In the genomic region with DNA sequence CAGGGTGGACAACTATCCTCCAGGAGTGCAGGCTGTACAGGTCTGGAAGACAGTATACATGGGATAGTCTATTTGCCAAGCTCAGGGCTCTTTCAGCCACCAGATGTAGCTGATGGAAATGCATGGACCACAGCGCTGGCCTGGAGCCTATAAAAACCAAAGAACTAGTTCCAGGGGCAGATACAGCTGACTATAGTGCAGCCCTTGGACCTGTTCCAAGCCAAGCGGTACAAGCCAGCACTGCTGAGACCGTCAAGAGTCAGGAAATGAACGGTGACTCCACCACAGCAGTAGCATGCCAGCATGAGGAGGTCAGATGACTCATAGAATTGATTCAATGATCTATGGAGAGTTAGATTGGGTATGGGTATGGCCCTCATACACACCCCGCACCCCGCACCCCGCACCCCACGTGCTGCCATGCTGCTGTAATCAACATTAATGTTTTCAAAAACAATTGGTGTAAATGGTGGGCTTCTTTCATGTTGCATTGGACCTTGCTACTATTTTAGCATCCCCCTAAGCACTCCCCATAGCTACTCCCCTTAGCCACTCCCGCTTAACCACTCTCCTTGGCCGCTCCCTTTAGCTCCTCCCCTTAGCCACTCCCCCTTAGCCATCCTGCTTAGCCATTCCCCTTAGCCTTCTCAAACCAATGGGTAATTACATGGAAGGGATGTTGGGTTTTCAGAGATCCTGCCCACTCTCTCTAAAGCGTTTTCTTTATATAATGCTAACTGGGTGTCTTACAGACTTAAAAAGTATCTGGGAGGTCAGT, we compare ENCODE assay signal across 13 mouse cellular contexts. TPM values are rescaled to one million over a fixed set of nuclear protein-coding genes. Genes with fewer than 3 reads are reported as not detected.
A peak's percentile ranks its signal among the peaks of the same experiment; 100 is the strongest.
DNase-seq lines count a peak whose midpoint lies in the region; ATAC-seq and TF ChIP-seq lines count a peak whose summit lies in the region.
"Had no signal": no experiment of that assay in that cellular context is flagged by ENCODE, and none has a peak within 500 bp of the region (broad histone marks: within the 10 kb centered on the region; RNA-seq: fewer than 3 reads in every experiment).

No protein-coding gene starts in this region.

- H3K27ac ChIP-seq in heart, embryonic 14.5 days (replicated peaks in 1 of 2; ENCODE audit: control insufficient read depth in 1 of 2, insufficient read depth in 1 of 2, low read depth in 2 of 2, low read length in 2 of 2) = no peak overlapping the region
- no peak overlapping the region for H3K27ac ChIP-seq in MEL (ENCODE audit: control insufficient read depth, low read depth, low read length)
- no peak overlapping the region for H3K27ac ChIP-seq in kidney, embryonic 16.5 days (ENCODE audit: low read length)

- H3K4me1 ChIP-seq in heart, embryonic 14.5 days (ENCODE audit: control insufficient read depth in 2 of 2, insufficient read depth in 2 of 2, low read length in 2 of 2) = no peaks in the 10 kb centered on the region; a peak in 1 of 4 replicates
- H3K4me1 ChIP-seq in MEL (ENCODE audit: control insufficient read depth in 1 of 2, insufficient read depth in 2 of 2, low read length in 2 of 2) = no peaks in the 10 kb centered on the region
- no peaks in the 10 kb centered on the region for H3K4me1 ChIP-seq in kidney, embryonic 16.5 days (ENCODE audit: insufficient read depth, low read length)

- peak; percentile 68; the same call in 1 of the 2 replicates for ATAC-seq in heart, embryonic 14.5 days (ENCODE audit: insufficient number of reproducible peaks, insufficient read depth, low FRiP score, low read depth)
- peak; percentile 52 for ATAC-seq in kidney, embryonic 16.5 days (ENCODE audit: low FRiP score, low TSS enrichment)
- ATAC-seq in cerebellum, adult (ENCODE audit: insufficient number of reproducible peaks, low FRiP score, low TSS enrichment) = no peak

- no peak for DNase-seq in heart, adult 8-10 months (ENCODE audit: low spot score)
- DNase-seq in MEL (ENCODE audit: low read depth, low spot score) = peak; percentile 14
- peak; percentile 30 for DNase-seq in brain, embryonic 14.5 days (ENCODE audit: low read depth)
- DNase-seq in layer of hippocampus, adult 11-12 months (ENCODE audit: low spot score) = no peak
- DNase-seq in left cerebral cortex, postnatal 36 days (ENCODE audit: low spot score in 2 of 2) = no peak
- DNase-seq: spleen, adult 18-20 months; thymus, postnatal 4 days had no signal

- intact Hi-C loops in left cerebral cortex, postnatal 36 days (cut with DNase I) = no loop called here

- H3K79me2 ChIP-seq in MEL (ENCODE audit: control insufficient read depth, insufficient read depth, low read length, poor library complexity) = no peaks in the 10 kb centered on the region

- no peak overlapping the region for H3K4me2 ChIP-seq in heart, embryonic 14.5 days (ENCODE audit: low read length)
- H3K4me2 ChIP-seq in kidney, embryonic 16.5 days (replicated peaks; ENCODE audit: low read depth, low read length) = no peak overlapping the region
- H3K4me2 ChIP-seq: midbrain, embryonic 11.5 days had no signal

- no peak for TF ChIP-seq EP300 in MEL (IDR thresholded peaks at IDR 0.05; ENCODE audit: low read depth in 1 of 2, low read length in 2 of 2)

- no peak overlapping the region for H3K4me3 ChIP-seq in heart, embryonic 14.5 days (ENCODE audit: control insufficient read depth in 1 of 2, insufficient read depth in 1 of 2, low read depth in 1 of 2, low read length in 2 of 2)
- H3K4me3 ChIP-seq in MEL (ENCODE audit: control insufficient read depth in 1 of 2, insufficient read depth in 1 of 2, low read depth in 2 of 2, low read length in 2 of 2) = no peak overlapping the region
- H3K4me3 ChIP-seq in kidney, embryonic 16.5 days (ENCODE audit: low read length) = no peak overlapping the region

- no peak for TF ChIP-seq CTCF in MEL (IDR thresholded peaks at IDR 0.05 in 2 of 3, conservative IDR thresholded peaks at IDR 0.05 in 1 of 3; ENCODE audit: control insufficient read depth in 1 of 3, insufficient read depth in 1 of 3, low read depth in 2 of 3, low read length in 3 of 3, poor library complexity in 1 of 3, severe bottlenecking in 1 of 3)
- no peak for TF ChIP-seq CTCF in brain, embryonic 14.5 days (IDR thresholded peaks at IDR 0.05; ENCODE audit: borderline replicate concordance, extremely low read depth, insufficient read depth, insufficient read length)

- H3K9ac ChIP-seq in heart, embryonic 14.5 days (ENCODE audit: low read length) = no peak overlapping the region
- no peak overlapping the region for H3K9ac ChIP-seq in MEL (ENCODE audit: control insufficient read depth, low read depth, low read length, poor library complexity, severe bottlenecking)
- H3K9ac ChIP-seq in kidney, embryonic 16.5 days (replicated peaks; ENCODE audit: low read length) = no peak overlapping the region

- H3K9me3 ChIP-seq in heart, embryonic 14.5 days (ENCODE audit: control insufficient read depth, low read length) = no peaks in the 10 kb centered on the region
- no peaks in the 10 kb centered on the region for H3K9me3 ChIP-seq in MEL (replicated peaks; ENCODE audit: insufficient read depth, low read length)
- no peaks in the 10 kb centered on the region for H3K9me3 ChIP-seq in kidney, embryonic 16.5 days (ENCODE audit: low read length)

- H3K36me3 ChIP-seq in heart, embryonic 14.5 days (ENCODE audit: control insufficient read depth, insufficient read depth, low read length) = no peaks in the 10 kb centered on the region
- H3K36me3 ChIP-seq in MEL (ENCODE audit: control insufficient read depth in 1 of 2, insufficient read depth in 2 of 2, low read length in 2 of 2) = no peaks in the 10 kb centered on the region
- H3K36me3 ChIP-seq in kidney, embryonic 16.5 days (ENCODE audit: insufficient read depth, low read length) = no peaks in the 10 kb centered on the region

- no peak for TF ChIP-seq POLR2A in MEL (IDR thresholded peaks at IDR 0.05; ENCODE audit: control insufficient read depth in 1 of 2, insufficient read depth in 1 of 2, low read depth in 1 of 2, low read length in 2 of 2, poor library complexity in 1 of 2)
- no peak for TF ChIP-seq POLR2A in brain, embryonic 14.5 days (IDR thresholded peaks at IDR 0.05; ENCODE audit: borderline replicate concordance, extremely low read depth, insufficient read depth, insufficient read length, poor library complexity, severe bottlenecking)

- TF ChIP-seq RAD21 in MEL (IDR thresholded peaks at IDR 0.05; ENCODE audit: low read depth, low read length) = no peak

- H3K27me3 ChIP-seq in heart, embryonic 14.5 days (ENCODE audit: control insufficient read depth, insufficient read depth, low read length) = peaks cover 16% of the 10 kb centered on the region
- no peaks in the 10 kb centered on the region for H3K27me3 ChIP-seq in MEL (ENCODE audit: control insufficient read depth in 1 of 2, insufficient read depth in 2 of 2, low read length in 2 of 2)
- H3K27me3 ChIP-seq in kidney, embryonic 16.5 days (ENCODE audit: insufficient read depth, low read length) = no peaks in the 10 kb centered on the region

- WGBS in heart, embryonic 14.5 days = 57% methylated on average over 11 of the region's 11 CpGs
- 59% methylated on average over 11 of the region's 11 CpGs for WGBS in kidney, embryonic 16.5 days

TF ChIP-seq in MEL, 35 proteins besides CTCF, POLR2A, EP300 and RAD21:
- TF ChIP-seq RCOR1 (IDR thresholded peaks at IDR 0.05; ENCODE audit: low read depth, low read length) (no peak), KAT2A (conservative IDR thresholded peaks at IDR 0.05; ENCODE audit: low read depth, low read length) (no peak), USF1 (IDR thresholded peaks at IDR 0.05; ENCODE audit: low read depth, low read length) (no peak), E2F4 (IDR thresholded peaks at IDR 0.05; ENCODE audit: borderline replicate concordance, low read depth, low read length) (no peak), HCFC1 (IDR thresholded peaks at IDR 0.05; ENCODE audit: low read depth, low read length) (no peak), ETS1 (IDR thresholded peaks at IDR 0.05; ENCODE audit: low read depth, low read length) (no peak), JUND (IDR thresholded peaks at IDR 0.05; ENCODE audit: low read depth, low read length) (no peak), GABPA (IDR thresholded peaks at IDR 0.05; ENCODE audit: low read depth, low read length) (no peak), TCF12 (IDR thresholded peaks at IDR 0.05; ENCODE audit: low read depth, low read length) (no peak), MAFK (IDR thresholded peaks at IDR 0.05; ENCODE audit: borderline replicate concordance, low read depth, low read length) (no peak), POLR2AphosphoS5 (IDR thresholded peaks at IDR 0.05; ENCODE audit: borderline replicate concordance, low read depth, low read length) (no peak), TBP (IDR thresholded peaks at IDR 0.05; ENCODE audit: low read depth, low read length) (no peak), MEF2A (IDR thresholded peaks at IDR 0.05; ENCODE audit: extremely low read depth, insufficient replicate concordance, low read depth, low read length, poor library complexity, severe bottlenecking) (no peak), NELFE (IDR thresholded peaks at IDR 0.05; ENCODE audit: low read depth, low read length) (no peak), UBTF (IDR thresholded peaks at IDR 0.05; ENCODE audit: borderline replicate concordance, insufficient read depth, low read depth, low read length) (no peak)

RNA-seq across cellular contexts. Expression of gene Serpina3n, which starts 16.3 kb away (rescaled TPM):
- polyA plus RNA-seq in heart, embryonic 14.5 days (2014; fragmentation: Nextera tagmentation; extraction: Ambion mirVana) = 0.16 and 0.28 TPM in 2 replicates
- total RNA-seq in heart, adult 8-10 months (2022) = 10 to 100 TPM in 2 of 4 experiments, 1 to 10 TPM in 2; 5.4 to 11.2 (median 9.7) TPM
- total RNA-seq in MEL (2012; rRNA removed) = not detected in 2 replicates
- polyA plus RNA-seq in MEL (2012; ENCODE audit: insufficient read depth in 1 of 2, insufficient read length in 2 of 2, low read depth in 1 of 2, low replicate concordance in 2 of 2, missing spikeins in 1 of 2) = not detected
- polyA plus RNA-seq in brain, embryonic 14.5 days (2012; rRNA removed) = 0.37 and 0.72 TPM in 2 replicates
- not detected in 2 replicates for polyA plus RNA-seq in kidney, embryonic 16.5 days (2015; fragmentation: Nextera tagmentation; extraction: Ambion mirVana)
- total RNA-seq in left cerebral cortex, postnatal 36 days (2021) = 10 to 100 TPM; 10.5 to 11.8 TPM
- total RNA-seq: neutrophil, adult 5-6 weeks had no signal
- polyA plus RNA-seq: midbrain, embryonic 11.5 days had no signal

RNA-seq across cellular contexts. Expression of gene Gsc, which starts 50.3 kb away (rescaled TPM):
- 0.16 TPM in 1 of 2 replicates, not detected in the other for polyA plus RNA-seq in heart, embryonic 14.5 days (2014; fragmentation: Nextera tagmentation; extraction: Ambion mirVana)
- not detected for total RNA-seq in heart, adult 8-10 months (2022)
- total RNA-seq in MEL (2012; rRNA removed) = not detected in 2 replicates
- polyA plus RNA-seq in MEL (2012; ENCODE audit: insufficient read depth in 1 of 2, insufficient read length in 2 of 2, low read depth in 1 of 2, low replicate concordance in 2 of 2, missing spikeins in 1 of 2) = not detected
- polyA plus RNA-seq in brain, embryonic 14.5 days (2012; rRNA removed) = 0.56 and 1.0 TPM in 2 replicates
- polyA plus RNA-seq in kidney, embryonic 16.5 days (2015; fragmentation: Nextera tagmentation; extraction: Ambion mirVana) = not detected in 2 replicates
- not detected for total RNA-seq in left cerebral cortex, postnatal 36 days (2021)
- total RNA-seq: left cerebral cortex, postnatal 25 days; neutrophil, adult 5-6 weeks had no signal

Comparison
In these comparisons a context has a peak if more than half of its experiments do, and no peak if none do; other contexts are left out.
1. DNase-seq: peak in MEL (single experiment) and brain, embryonic 14.5 days (single experiment); none in heart, adult 8-10 months (single experiment), layer of hippocampus, adult 11-12 months (single experiment) and left cerebral cortex, postnatal 36 days (0 of 2).